ENCODE assay signal across 27 mouse cellular contexts in the genomic region with DNA sequence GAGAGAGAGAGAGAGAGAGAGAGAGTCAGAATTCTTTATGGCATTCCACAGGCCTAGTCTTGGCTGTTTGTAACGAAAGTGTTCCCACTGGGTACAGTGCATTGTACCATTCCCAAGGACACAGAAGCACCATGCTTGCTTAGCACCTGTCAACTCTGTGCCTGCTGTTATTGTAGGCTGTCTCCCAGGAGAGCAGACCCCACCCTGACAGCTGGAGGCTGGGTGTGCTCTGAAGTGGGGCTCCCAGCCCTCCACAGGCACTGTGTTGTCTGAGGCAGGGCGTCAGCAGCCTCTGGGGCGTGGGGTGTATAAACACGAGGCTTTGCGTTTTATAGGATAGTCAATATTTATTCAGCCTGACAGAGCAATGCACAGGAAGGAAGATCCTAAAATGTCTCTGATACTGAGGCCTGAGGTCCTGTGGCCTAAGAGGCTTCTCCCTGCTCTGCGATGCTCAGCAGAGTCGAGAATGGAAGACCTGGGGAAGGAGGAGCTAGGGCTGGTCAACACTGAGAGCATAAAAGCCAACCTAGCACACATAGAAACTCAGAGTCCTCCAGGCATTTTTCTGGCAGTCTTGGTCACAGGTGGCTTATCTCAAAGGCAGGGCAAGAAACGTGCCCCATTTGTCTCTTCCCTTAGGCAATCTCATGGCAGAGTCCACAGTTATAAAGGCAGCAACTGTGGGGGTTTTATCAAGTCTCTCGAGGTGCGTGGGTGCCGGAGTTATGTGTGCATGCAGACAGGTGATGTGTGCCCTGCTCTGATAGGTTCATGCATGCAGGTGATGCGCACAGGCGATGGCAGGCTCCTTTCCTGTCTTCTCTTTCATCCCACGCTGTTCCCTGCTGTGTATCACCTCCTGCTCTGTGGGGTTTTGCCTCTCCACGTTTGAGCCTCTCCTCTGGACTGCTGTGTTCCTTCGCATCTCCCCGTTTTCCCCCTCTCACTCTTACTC.
DNase-seq lines count a peak whose midpoint lies in the region; ATAC-seq lines count a peak whose summit lies in the region.
"Had no signal": no experiment of that assay in that cellular context is flagged by ENCODE, and none has a peak within 500 bp of the region (broad histone marks: within the 10 kb centered on the region; RNA-seq: fewer than 3 reads in every experiment).

No protein-coding gene starts in this region.

- H3K36me3 ChIP-seq in heart, embryonic 10.5 days = no peaks in the 10 kb centered on the region
- H3K36me3 ChIP-seq in neural tube, embryonic 13.5 days = no peaks in the 10 kb centered on the region
- no peaks in the 10 kb centered on the region for H3K36me3 ChIP-seq in neural tube, embryonic 15.5 days
- no peaks in the 10 kb centered on the region for H3K36me3 ChIP-seq in intestine, embryonic 15.5 days
- H3K36me3 ChIP-seq in stomach, embryonic 15.5 days = no peaks in the 10 kb centered on the region
- H3K36me3 ChIP-seq: G1E; heart, embryonic 12.5 days; limb, embryonic 12.5 days; lung, embryonic 15.5 days; neural tube, embryonic 12.5 days had no signal

- 0 out of 2 replicates have a peak overlapping the region, but pooled peaks have one; percentile 34 for H3K9ac ChIP-seq in neural tube, embryonic 13.5 days
- H3K9ac ChIP-seq in neural tube, embryonic 15.5 days (replicated peaks) = no peak overlapping the region
- H3K9ac ChIP-seq in intestine, embryonic 15.5 days = no peak overlapping the region
- H3K9ac ChIP-seq in stomach, embryonic 15.5 days = no peak overlapping the region
- H3K9ac ChIP-seq: heart, embryonic 12.5 days; hindbrain, embryonic 14.5 days; limb, embryonic 12.5 days; lung, embryonic 15.5 days; neural tube, embryonic 12.5 days had no signal

- H3K4me2 ChIP-seq in neural tube, embryonic 13.5 days = no peak overlapping the region
- no peak overlapping the region for H3K4me2 ChIP-seq in neural tube, embryonic 15.5 days
- H3K4me2 ChIP-seq in intestine, embryonic 15.5 days (replicated peaks) = no peak overlapping the region
- H3K4me2 ChIP-seq in stomach, embryonic 15.5 days = no peak overlapping the region
- H3K4me2 ChIP-seq: heart, embryonic 12.5 days; hindbrain, embryonic 14.5 days; limb, embryonic 12.5 days; liver, embryonic 11.5 days; lung, embryonic 15.5 days; midbrain, embryonic 11.5 days; neural tube, embryonic 12.5 days had no signal

- no peak overlapping the region for H3K4me3 ChIP-seq in heart, embryonic 10.5 days
- no peak overlapping the region for H3K4me3 ChIP-seq in neural tube, embryonic 13.5 days
- no peak overlapping the region for H3K4me3 ChIP-seq in neural tube, embryonic 15.5 days (replicated peaks)
- H3K4me3 ChIP-seq in intestine, embryonic 15.5 days (replicated peaks) = no peak overlapping the region
- no peak overlapping the region for H3K4me3 ChIP-seq in stomach, embryonic 15.5 days (replicated peaks)
- H3K4me3 ChIP-seq: heart, embryonic 12.5 days; limb, embryonic 12.5 days; lung, embryonic 15.5 days; neural tube, embryonic 12.5 days had no signal

- ATAC-seq in neural tube, embryonic 13.5 days (ENCODE audit: low read depth) = no peak
- ATAC-seq in neural tube, embryonic 15.5 days (ENCODE audit: low FRiP score) = no peak
- ATAC-seq in intestine, embryonic 15.5 days = peak; percentile 89
- peak; percentile 35; the same call in 1 of the 2 replicates for ATAC-seq in stomach, embryonic 15.5 days (ENCODE audit: insufficient read depth, low FRiP score, low read depth)
- ATAC-seq: forebrain, embryonic 14.5 days; midbrain, embryonic 16.5 days had no signal

- H3K9me3 ChIP-seq in heart, embryonic 10.5 days = no peaks in the 10 kb centered on the region
- H3K9me3 ChIP-seq in neural tube, embryonic 13.5 days = no peaks in the 10 kb centered on the region
- no peaks in the 10 kb centered on the region for H3K9me3 ChIP-seq in neural tube, embryonic 15.5 days (replicated peaks)
- H3K9me3 ChIP-seq in intestine, embryonic 15.5 days = no peaks in the 10 kb centered on the region
- H3K9me3 ChIP-seq in stomach, embryonic 15.5 days = no peaks in the 10 kb centered on the region
- H3K9me3 ChIP-seq: G1E; heart, embryonic 12.5 days; limb, embryonic 12.5 days; lung, embryonic 15.5 days; neural tube, embryonic 12.5 days had no signal

- WGBS in heart, embryonic 10.5 days = 73% methylated on average over 17 of the region's 17 CpGs
- 76% methylated on average over 17 of the region's 17 CpGs for WGBS in neural tube, embryonic 13.5 days
- 75% methylated on average over 17 of the region's 17 CpGs for WGBS in neural tube, embryonic 15.5 days
- WGBS in intestine, embryonic 15.5 days = 49% methylated on average over 17 of the region's 17 CpGs
- 47% methylated on average over 17 of the region's 17 CpGs for WGBS in stomach, embryonic 15.5 days

- H3K27ac ChIP-seq in heart, embryonic 10.5 days = peak overlapping the region; percentile 18; the same call in 1 of the 2 replicates
- no peak overlapping the region for H3K27ac ChIP-seq in neural tube, embryonic 13.5 days (replicated peaks)
- no peak overlapping the region for H3K27ac ChIP-seq in neural tube, embryonic 15.5 days (replicated peaks)
- no peak overlapping the region for H3K27ac ChIP-seq in intestine, embryonic 15.5 days
- no peak overlapping the region for H3K27ac ChIP-seq in stomach, embryonic 15.5 days
- H3K27ac ChIP-seq: hindbrain, embryonic 14.5 days; limb, embryonic 12.5 days; lung, embryonic 15.5 days; neural tube, embryonic 12.5 days had no signal

- DNase-seq in heart, embryonic 10.5 days (ENCODE audit: low spot score) = no peak
- no peak for DNase-seq in heart, adult 9 months (ENCODE audit: low spot score in 2 of 2)
- no peak for DNase-seq in embryo, embryonic 10 days (ENCODE audit: low spot score)
- no peak for DNase-seq in frontal cortex, postnatal 36 days (ENCODE audit: low spot score in 2 of 2)
- DNase-seq: adrenal gland, postnatal 10 days; cerebellum, adult 11 months; cerebellum, adult 9-11 months; gastrocnemius, postnatal 25 days; heart, postnatal 4 days; kidney, adult 9 months; kidney, postnatal 25 days; right cerebral cortex, postnatal 14 days; thymus, postnatal 14 days had no signal

- 0 out of 2 replicates have a peak, but pooled peaks cover 6% of the 10 kb centered on the region for H3K27me3 ChIP-seq in heart, embryonic 10.5 days (ENCODE audit: insufficient read depth, poor library complexity, severe bottlenecking)
- no peaks in the 10 kb centered on the region for H3K27me3 ChIP-seq in neural tube, embryonic 13.5 days
- no peaks in the 10 kb centered on the region for H3K27me3 ChIP-seq in neural tube, embryonic 15.5 days (replicated peaks)
- H3K27me3 ChIP-seq in intestine, embryonic 15.5 days (replicated peaks) = no peaks in the 10 kb centered on the region
- H3K27me3 ChIP-seq in stomach, embryonic 15.5 days (replicated peaks) = no peaks in the 10 kb centered on the region
- H3K27me3 ChIP-seq: heart, embryonic 12.5 days; limb, embryonic 12.5 days; lung, embryonic 15.5 days; neural tube, embryonic 12.5 days had no signal

- H3K4me1 ChIP-seq in heart, embryonic 10.5 days = peaks cover 21% of the 10 kb centered on the region
- H3K4me1 ChIP-seq in neural tube, embryonic 13.5 days (replicated peaks) = no peaks in the 10 kb centered on the region
- H3K4me1 ChIP-seq in neural tube, embryonic 15.5 days = no peaks in the 10 kb centered on the region
- 0 out of 2 replicates have a peak, but pooled peaks cover 2% of the 10 kb centered on the region for H3K4me1 ChIP-seq in intestine, embryonic 15.5 days (replicated peaks)
- H3K4me1 ChIP-seq in stomach, embryonic 15.5 days = no peaks in the 10 kb centered on the region
- H3K4me1 ChIP-seq: limb, embryonic 12.5 days; lung, embryonic 15.5 days had no signal

Comparison
In these comparisons a context has a peak if more than half of its experiments do, and no peak if none do; other contexts are left out.
1. ATAC-seq: peak in intestine, embryonic 15.5 days (single experiment) and stomach, embryonic 15.5 days (single experiment); none in neural tube, embryonic 13.5 days (single experiment) and neural tube, embryonic 15.5 days (single experiment).